Mouse (Mus musculus) thymus, adult 2 months (tissue): Measurements from ENCODE around the gene Sgpl1.

ENCODE experiments used
- CTCF ChIP-seq: fragments of 200-500 bp; IDR thresholded peaks from 2 replicates; pipeline ENCODE4 v1.5.1; 2012; ENCODE audit warnings: mild to moderate bottlenecking, control low read depth, low read length, moderate library complexity, borderline replicate concordance; ENCODE audit not compliant: control insufficient read depth, poor library complexity, insufficient read depth; ENCODE audit errors: extremely low read depth
- POLR2A ChIP-seq: fragments of 200-500 bp; IDR thresholded peaks from 2 replicates; pipeline ENCODE4 v1.6.1; 2012; ENCODE audit warnings: mild to moderate bottlenecking, low read length, control low read depth, moderate library complexity; ENCODE audit not compliant: control insufficient read depth, poor library complexity, insufficient read depth; ENCODE audit errors: extremely low read depth

DNA sequence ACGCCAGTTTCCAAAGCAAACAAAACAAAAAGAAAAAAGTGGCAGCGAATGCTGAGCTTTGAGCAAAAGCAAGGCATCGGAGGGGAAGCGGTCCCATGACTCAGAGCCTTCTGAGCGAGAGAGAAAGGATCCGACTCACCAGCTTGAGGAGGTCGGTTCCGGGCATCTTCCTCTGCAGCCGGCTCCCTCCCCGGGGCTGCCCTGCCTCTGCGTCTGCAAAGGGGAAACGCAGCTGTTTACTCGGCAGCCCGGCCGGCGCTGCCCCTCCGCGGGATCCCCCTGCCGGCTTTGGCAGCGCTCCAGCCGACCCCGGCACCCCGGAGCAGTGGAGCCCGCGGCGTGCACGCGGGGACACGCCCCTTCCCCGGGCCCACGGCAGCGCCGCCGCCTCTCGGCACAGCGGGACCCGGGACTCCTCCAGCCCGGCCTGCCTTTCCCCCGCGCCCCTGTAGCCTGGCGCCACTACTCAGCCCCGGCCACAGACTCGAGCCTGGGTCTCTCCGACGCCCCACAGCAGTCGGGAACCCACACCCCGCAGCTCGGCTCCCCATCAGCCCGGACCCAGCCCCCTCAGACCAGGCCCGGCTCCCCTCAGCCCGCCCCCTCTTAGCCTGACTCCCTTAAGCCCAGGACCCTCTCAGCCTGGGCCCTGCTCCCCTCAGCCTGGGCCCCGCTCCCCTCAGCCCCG is 1.2 kb downstream of the Sgpl1 start:
- TF ChIP-seq CTCF (0 out of 2 replicates have a peak, but pooled peaks have one; percentile 25), POLR2A (no peak)
